8 mouse cellular contexts compared by ENCODE assay signal in genomic region chr10:115252321-115252757, GRCm38 (mm10). TPM values are rescaled to one million over a fixed set of nuclear protein-coding genes. Genes with fewer than 3 reads are reported as not detected.
DNase-seq lines count a peak whose midpoint lies in the region; ATAC-seq and TF ChIP-seq lines count a peak whose summit lies in the region.

No protein-coding gene starts in this region.

- peak overlapping the region; percentile 98 for H3K4me3 ChIP-seq in embryonic facial prominence, embryonic 10.5 days
- H3K4me3 ChIP-seq in heart, postnatal 0 days (ENCODE audit: low read depth, low read length): peak overlapping the region; percentile 90

- peaks cover 33% of the 10 kb centered on the region for H3K4me1 ChIP-seq in embryonic facial prominence, embryonic 10.5 days
- H3K4me1 ChIP-seq in heart, postnatal 0 days (ENCODE audit: control insufficient read depth, insufficient read depth): peaks cover 8% of the 10 kb centered on the region; the same call in 1 of the 2 replicates

- H3K36me3 ChIP-seq in embryonic facial prominence, embryonic 10.5 days (replicated peaks): no peaks in the 10 kb centered on the region
- no peaks in the 10 kb centered on the region for H3K36me3 ChIP-seq in heart, postnatal 0 days (replicated peaks; ENCODE audit: control insufficient read depth, insufficient read depth, low read length)

- peak overlapping the region; percentile 70 for H3K9ac ChIP-seq in heart, postnatal 0 days (replicated peaks; ENCODE audit: low read depth, low read length)

- WGBS in embryonic facial prominence, embryonic 10.5 days: 9% methylated on average over 10 of the region's 10 CpGs
- 1% methylated on average over 10 of the region's 10 CpGs for WGBS in heart, postnatal 0 days

- peak overlapping the region; percentile 49 for H3K27ac ChIP-seq in embryonic facial prominence, embryonic 10.5 days (replicated peaks)
- peak overlapping the region; percentile 81 for H3K27ac ChIP-seq in heart, postnatal 0 days (ENCODE audit: low read depth)

- no peak for TF ChIP-seq EP300 in heart, postnatal 0 days (IDR thresholded peaks at IDR 0.05; ENCODE audit: low read depth)

- peak; percentile 15 for DNase-seq in adrenal gland, postnatal 25 days
- no peak for DNase-seq in adrenal gland, postnatal 36 days
- DNase-seq in embryonic facial prominence, embryonic 10.5 days (ENCODE audit: low spot score): peak; percentile 52
- peak; percentile 42 for DNase-seq in heart, postnatal 0 days (ENCODE audit: low spot score)
- DNase-seq in kidney, postnatal 4 days: peak; percentile 24 to 43
- DNase-seq in mesoderm, embryonic 11.5 days (ENCODE audit: low read depth, low spot score): peak; percentile 29
- peak; percentile 34 for DNase-seq in thymus, postnatal 14 days
- DNase-seq in layer of hippocampus, adult 11-12 months (ENCODE audit: low spot score): no peak

- no peaks in the 10 kb centered on the region for H3K27me3 ChIP-seq in embryonic facial prominence, embryonic 10.5 days (replicated peaks; ENCODE audit: low read depth, poor library complexity, severe bottlenecking)
- H3K27me3 ChIP-seq in heart, postnatal 0 days (ENCODE audit: control insufficient read depth, insufficient read depth, low read length): no peaks in the 10 kb centered on the region

- no peaks in the 10 kb centered on the region for H3K9me3 ChIP-seq in embryonic facial prominence, embryonic 10.5 days
- no peaks in the 10 kb centered on the region for H3K9me3 ChIP-seq in heart, postnatal 0 days (replicated peaks; ENCODE audit: control insufficient read depth, low read length)

- no peak for TF ChIP-seq CTCF in heart, postnatal 0 days (IDR thresholded peaks at IDR 0.05; ENCODE audit: low read depth)

- H3K4me2 ChIP-seq in heart, postnatal 0 days (ENCODE audit: low read depth, low read length): peak overlapping the region; percentile 86

- ATAC-seq in heart, postnatal 0 days (ENCODE audit: insufficient read depth, low read depth): no peak

RNA-seq across cellular contexts. Expression of gene Tbc1d15, which starts 1.1 kb away (rescaled TPM):
- 82.8 and 99.9 TPM in 2 replicates for total RNA-seq in adrenal gland, postnatal 25 days (2021)
- total RNA-seq in adrenal gland, postnatal 36 days (2021): 100 to 1,000 TPM in 1 of 2 experiments, 10 to 100 TPM in 1; 83.9 to 104 TPM
- polyA plus RNA-seq in embryonic facial prominence, embryonic 10.5 days (2016; fragmentation: Nextera tagmentation; extraction: Ambion mirVana): 52.3 and 57.8 TPM in 2 replicates
- 7.1 and 11.3 TPM in 2 replicates for total RNA-seq in heart, postnatal 0 days (2014; rRNA removed; ENCODE audit: low replicate concordance)
- polyA plus RNA-seq in heart, postnatal 0 days (2015; fragmentation: Nextera tagmentation; extraction: Ambion mirVana): 27.7 and 29.7 TPM in 2 replicates

Comparison
In these comparisons a context has a peak if more than half of its experiments do, and no peak if none do; other contexts are left out.
1. DNase-seq: peak in adrenal gland, postnatal 25 days (single experiment), embryonic facial prominence, embryonic 10.5 days (single experiment), heart, postnatal 0 days (single experiment), kidney, postnatal 4 days (2 of 2), mesoderm, embryonic 11.5 days (single experiment) and thymus, postnatal 14 days (single experiment); none in adrenal gland, postnatal 36 days (0 of 2) and layer of hippocampus, adult 11-12 months (single experiment).